Mouse (Mus musculus): ENCODE measurements around the gene Olfr95. TPM values are rescaled to one million over a fixed set of nuclear protein-coding genes. Genes with fewer than 3 reads are reported as not detected.

Olfr95 gene
- not detected for polyA plus RNA-seq (2017; shearing (Covaris generic))

DNA sequence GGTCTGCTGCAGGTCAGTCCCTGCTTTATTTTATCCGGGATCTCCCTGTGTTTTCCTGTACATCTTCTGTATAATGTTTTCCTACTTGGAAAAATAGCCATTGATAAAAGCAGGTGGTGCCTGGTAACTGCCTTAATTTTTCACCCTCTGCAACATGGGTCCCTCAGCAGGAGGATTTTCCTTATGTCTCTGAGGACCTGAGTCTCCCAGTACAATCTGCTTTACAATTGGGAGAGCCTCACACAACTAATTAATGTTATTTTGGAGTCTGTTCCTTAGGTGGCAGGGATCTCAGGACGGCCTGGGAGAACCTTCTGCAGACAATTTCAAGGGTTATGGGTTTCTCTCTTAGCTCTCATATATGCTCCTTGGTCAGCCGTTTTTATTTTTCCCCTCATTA, at the start of gene Olfr95:
Gene Olfr95, minus strand, starts transcription at position 101 of the 400 bp plus-strand sequence.

DNA sequence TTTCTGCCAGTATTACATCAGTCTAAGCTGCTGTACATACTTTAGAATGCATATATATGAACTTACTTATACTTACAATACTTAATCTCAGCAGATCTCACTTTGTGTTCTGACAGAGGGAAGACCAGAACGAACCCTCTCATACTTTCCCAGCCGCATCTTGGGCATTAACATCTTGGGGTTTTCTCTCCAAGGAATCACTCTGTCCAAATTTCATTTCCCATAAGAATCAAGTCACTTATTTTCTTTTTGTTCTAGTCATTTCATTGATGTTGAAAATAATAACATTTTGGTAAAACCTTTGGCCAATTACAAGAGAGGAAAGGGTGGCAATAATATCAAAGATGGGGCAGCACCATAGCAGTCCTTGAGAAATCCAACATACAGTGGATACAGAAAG, 24.3 kb upstream of the Olfr95 start, which contains the start of gene Olfr97:
Gene Olfr97, minus strand, starts transcription at position 101 of the 400 bp plus-strand sequence.

DNA sequence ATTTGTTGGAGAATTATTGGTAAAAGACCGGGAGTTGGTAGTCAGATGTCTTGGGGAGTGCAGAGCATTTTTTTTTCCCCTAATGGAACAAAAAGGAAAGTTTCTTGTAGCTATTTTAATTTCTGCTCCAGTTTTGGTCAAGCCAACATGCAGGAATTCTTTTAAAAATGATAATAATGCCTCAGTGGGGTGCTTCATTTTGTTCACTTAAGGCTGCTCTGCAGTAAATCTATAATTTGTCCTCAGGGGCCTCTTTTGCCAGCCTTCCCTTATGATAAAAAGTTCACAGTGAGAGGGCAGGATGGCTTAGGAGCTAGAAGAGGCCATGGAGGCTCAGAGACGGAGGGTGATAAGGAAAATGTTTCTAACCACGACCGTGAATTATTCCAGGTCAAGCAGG, 6.9 kb upstream of the Olfr95 start, which contains the start of gene Olfr96:
Gene Olfr96, plus strand, starts transcription at position 301 of the 400 bp plus-strand sequence.

GRCm38 (mm10) chr17:37200894-37201293, 12.0 kb downstream of the Olfr95 start, which contains the start of gene Olfr94:
Olfr94 (minus strand) TSS chr17:37200994.

DNA sequence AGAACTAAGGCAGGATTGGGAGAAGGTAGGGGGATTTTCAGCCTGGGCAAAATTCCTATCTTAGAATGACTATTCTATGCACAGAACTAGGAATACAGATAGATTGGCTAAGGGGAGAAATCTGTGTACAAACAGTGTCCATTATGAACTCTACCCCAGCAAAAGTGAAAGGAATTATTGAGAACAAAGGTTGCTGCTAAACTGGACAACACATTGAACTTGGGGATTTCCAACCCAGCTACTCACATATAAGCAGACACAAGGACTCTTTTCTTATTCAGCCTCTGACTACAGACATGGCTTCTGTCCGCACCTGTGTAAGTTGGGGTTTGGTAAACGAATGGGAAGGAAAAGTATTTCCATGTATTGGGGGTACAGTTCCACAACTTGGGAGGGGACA, 19.3 kb downstream of the Olfr95 start, which contains the start of gene Ubd:
Gene Ubd, plus strand, starts transcription at position 237 of the 400 bp plus-strand sequence.

GRCm38 (mm10) chr17:37161394-37161793, 51.5 kb downstream of the Olfr95 start, which contains the start of gene Olfr93:
Olfr93 (minus strand) TSS chr17:37161494.

Other genes with a start within 250 kb of the Olfr95 start
- not detected for gene 2410137M14Rik, start 231.9 kb downstream of the Olfr95 start, polyA plus RNA-seq (2017; shearing (Covaris generic))
- gene H2-M5, start 223.6 kb downstream of the Olfr95 start, polyA plus RNA-seq (2017; shearing (Covaris generic)): 0.20 TPM
- gene Zfp57, start 212.0 kb downstream of the Olfr95 start, polyA plus RNA-seq (2017; shearing (Covaris generic)): not detected
- not detected for gene Mog, start 189.7 kb downstream of the Olfr95 start, polyA plus RNA-seq (2017; shearing (Covaris generic))
- 10.5 TPM for gene Gabbr1, start 167.2 kb downstream of the Olfr95 start, polyA plus RNA-seq (2017; shearing (Covaris generic))
- gene Olfr90, start 124.6 kb downstream of the Olfr95 start, polyA plus RNA-seq (2017; shearing (Covaris generic)): 0.09 TPM
- not detected for gene Olfr91, start 114.8 kb downstream of the Olfr95 start, polyA plus RNA-seq (2017; shearing (Covaris generic))
- gene Olfr92, start 93.0 kb downstream of the Olfr95 start, polyA plus RNA-seq (2017; shearing (Covaris generic)): not detected
- not detected for gene Olfr93, start 51.6 kb downstream of the Olfr95 start, polyA plus RNA-seq (2017; shearing (Covaris generic))
- gene Ubd, start 19.2 kb downstream of the Olfr95 start, polyA plus RNA-seq (2017; shearing (Covaris generic)): 0.30 TPM
- not detected for gene Olfr94, start 12.1 kb downstream of the Olfr95 start, polyA plus RNA-seq (2017; shearing (Covaris generic))
- gene Olfr96, start 7.0 kb upstream of the Olfr95 start, polyA plus RNA-seq (2017; shearing (Covaris generic)): not detected
- gene Olfr97, start 24.2 kb upstream of the Olfr95 start, polyA plus RNA-seq (2017; shearing (Covaris generic)): not detected
- not detected for gene Olfr98, start 50.6 kb upstream of the Olfr95 start, polyA plus RNA-seq (2017; shearing (Covaris generic))
- 132 TPM for gene H2-M3, start 57.1 kb upstream of the Olfr95 start, polyA plus RNA-seq (2017; shearing (Covaris generic))
- gene Olfr99, start 70.3 kb upstream of the Olfr95 start, polyA plus RNA-seq (2017; shearing (Covaris generic)): 3.7 TPM
- gene Olfr101, start 91.2 kb upstream of the Olfr95 start, polyA plus RNA-seq (2017; shearing (Covaris generic)): not detected
- not detected for gene Olfr102, start 103.9 kb upstream of the Olfr95 start, polyA plus RNA-seq (2017; shearing (Covaris generic))
- gene Olfr103, start 126.6 kb upstream of the Olfr95 start, polyA plus RNA-seq (2017; shearing (Covaris generic)): not detected
- gene Olfr104-ps, start 146.5 kb upstream of the Olfr95 start, polyA plus RNA-seq (2017; shearing (Covaris generic)): not detected
- gene Olfr105-ps, start 165.9 kb upstream of the Olfr95 start, polyA plus RNA-seq (2017; shearing (Covaris generic)): 0.07 TPM
- gene Olfr106-ps, start 177.3 kb upstream of the Olfr95 start, polyA plus RNA-seq (2017; shearing (Covaris generic)): not detected
- not detected for gene Olfr107, start 186.1 kb upstream of the Olfr95 start, polyA plus RNA-seq (2017; shearing (Covaris generic))
- gene Olfr108, start 232.4 kb upstream of the Olfr95 start, polyA plus RNA-seq (2017; shearing (Covaris generic)): not detected
- not detected for gene Olfr109, start 245.8 kb upstream of the Olfr95 start, polyA plus RNA-seq (2017; shearing (Covaris generic))

All from CD4-positive, CD25-positive, alpha-beta regulatory T cell, adult 9 weeks (primary cell).